Mouse (Mus musculus) liver, embryonic 13.5 days (tissue): Measurements from ENCODE around the gene Rpp25l. TPM values are rescaled to one million over a fixed set of nuclear protein-coding genes. Genes with fewer than 3 reads are reported as not detected.

Experiments
- ATAC-seq: fragments of 200-750 bp; cut with Nextera tagmentation; 2 replicates; pipeline ENCODE4 v1.8.0; 2017; ENCODE audit warnings: low read depth, mild to moderate bottlenecking, moderate number of reproducible peaks, moderate library complexity
- DNase-seq: peaks from one replicate; pipeline ENCODE4 v3.0.0; 2022
- H3K27ac ChIP-seq: fragments of 300-500 bp; sonication (generic); 2 replicates; pipeline ENCODE4 v1.5.1; 2015; ENCODE audit warnings: moderate library complexity, mild to moderate bottlenecking, inconsistent platforms
- H3K27me3 ChIP-seq: fragments of 300-500 bp; sonication (generic); 2 replicates; pipeline ENCODE4 v1.6.1; 2015; ENCODE audit warnings: mild to moderate bottlenecking, inconsistent platforms
- H3K36me3 ChIP-seq: fragments of 300-500 bp; sonication (generic); 2 replicates; pipeline ENCODE4 v1.6.1; 2015; ENCODE audit warnings: mild to moderate bottlenecking, inconsistent platforms
- H3K4me1 ChIP-seq: fragments of 300-500 bp; sonication (generic); replicated peaks from 2 replicates; pipeline ENCODE4 v1.6.1; 2015; ENCODE audit warnings: inconsistent platforms
- H3K4me2 ChIP-seq: fragments of 300-500 bp; sonication (generic); 2 replicates; pipeline ENCODE4 v1.6.1; 2015; ENCODE audit warnings: inconsistent platforms, mild to moderate bottlenecking, moderate library complexity
- H3K4me3 ChIP-seq: fragments of 300-500 bp; sonication (generic); replicated peaks from 2 replicates; pipeline ENCODE4 v1.5.1; 2015; ENCODE audit warnings: mild to moderate bottlenecking, inconsistent platforms
- H3K9ac ChIP-seq: fragments of 300-500 bp; sonication (generic); 2 replicates; pipeline ENCODE4 v1.6.1; 2015; ENCODE audit warnings: mild to moderate bottlenecking, inconsistent platforms
- H3K9me3 ChIP-seq: fragments of 300-500 bp; sonication (generic); replicated peaks from 2 replicates; pipeline ENCODE4 v1.6.1; 2016; ENCODE audit warnings: inconsistent platforms
- WGBS: fragments of 180-500 bp; shearing (Covaris S2); methylation state at CpG from one replicate; pipeline ENCODE4 v1.1.7; 2015; ENCODE audit not compliant: insufficient replicate concordance; 5-methylcytosine and 5-hydroxymethylcytosine counted together
- polyA plus RNA-seq: library from polyadenylated mRNA; unstranded; fragments of >200 nt; fragmentation: Nextera tagmentation; extraction: Ambion mirVana; gene quantifications from 2 replicates; pipeline ENCODE4 v1.2.1, GENCODE M21; 2015

Rpp25l gene
- polyA plus RNA-seq, 1 experiment from 2014 or later = 38.6 TPM

DNA sequence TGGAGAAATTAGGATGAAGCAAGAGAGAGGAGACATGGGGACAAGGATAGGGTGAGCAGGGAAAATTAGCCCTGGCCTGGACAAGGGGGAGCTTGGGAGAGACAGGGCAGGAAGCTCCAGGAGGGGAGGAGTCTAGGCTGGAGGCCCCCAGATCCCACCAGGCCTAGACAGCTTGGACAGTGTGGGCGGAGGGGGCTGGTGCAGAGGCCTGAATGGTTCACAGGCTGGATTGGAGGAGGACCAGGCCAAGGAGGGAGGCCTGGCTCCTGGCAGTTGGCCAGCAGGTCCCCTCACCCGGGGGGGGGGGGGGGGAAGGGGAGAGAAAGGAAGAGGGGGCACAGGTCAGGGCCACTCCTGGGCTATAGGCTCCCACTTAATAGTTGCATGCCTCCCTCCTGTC, 34.0 kb downstream of the Rpp25l start:
- no peaks in the 10 kb centered on the region for H3K4me1 ChIP-seq
- no peaks in the 10 kb centered on the region for H3K36me3 ChIP-seq
- H3K9me3 ChIP-seq = no peaks in the 10 kb centered on the region
- DNase-seq (no peak), ATAC-seq (no peak)
- peaks cover 62% of the 10 kb centered on the region for H3K27me3 ChIP-seq
- H3K9ac ChIP-seq = no peak overlapping the region
- no peak overlapping the region for H3K4me2 ChIP-seq
- H3K4me3 ChIP-seq = no peak overlapping the region
- no peak overlapping the region for H3K27ac ChIP-seq
- WGBS = 70% methylated on average over 1 of the region's 2 CpGs

GRCm38 (mm10) chr4:41678863-41679262, 34.5 kb downstream of the Rpp25l start:
- no peaks in the 10 kb centered on the region for H3K4me1 ChIP-seq
- H3K27me3 ChIP-seq = peaks cover 58% of the 10 kb centered on the region
- DNase-seq (no peak), ATAC-seq (no peak)
- WGBS = 57% methylated on average over 6 of the region's 6 CpGs
- no peaks in the 10 kb centered on the region for H3K36me3 ChIP-seq
- no peak overlapping the region for H3K4me2 ChIP-seq
- no peaks in the 10 kb centered on the region for H3K9me3 ChIP-seq
- H3K27ac ChIP-seq = no peak overlapping the region
- H3K4me3 ChIP-seq = no peak overlapping the region
- no peak overlapping the region for H3K9ac ChIP-seq

DNA sequence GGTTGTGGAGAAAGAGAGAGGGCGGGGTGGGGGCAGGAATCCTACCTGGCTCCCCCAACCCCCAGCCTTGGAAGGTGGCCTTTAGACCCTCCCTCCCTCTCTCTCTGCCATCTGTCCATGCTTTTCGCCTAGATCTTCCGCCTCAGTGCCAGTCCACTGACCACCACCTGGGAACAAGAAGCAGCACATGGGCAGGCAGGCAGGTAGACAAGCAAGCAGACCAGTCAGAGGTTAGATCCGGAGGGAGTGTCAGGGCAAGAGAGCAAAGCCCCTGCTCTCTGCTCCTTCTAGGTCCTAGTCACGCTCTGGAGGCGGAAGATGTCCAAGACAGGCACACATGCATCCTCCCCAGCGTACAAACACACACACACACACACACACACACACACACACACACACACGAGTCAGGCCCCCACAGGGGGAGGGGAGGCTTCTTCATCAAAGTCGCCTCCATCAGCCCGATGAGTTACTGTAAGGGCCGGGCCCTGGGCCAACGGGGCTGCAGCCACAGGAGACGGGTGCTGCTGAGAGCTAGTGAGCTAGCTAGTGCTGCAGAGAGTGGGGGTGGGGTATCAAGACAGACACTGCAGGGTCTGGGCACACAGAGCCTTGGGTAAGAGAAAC, 36.2 kb downstream of the Rpp25l start:
- Histone ChIP-seq H3K4me3 (no peak overlapping the region), H3K27ac (no peak overlapping the region), H3K27me3 (peaks cover 58% of the 10 kb centered on the region), H3K9me3 (no peaks in the 10 kb centered on the region), H3K4me2 (no peak overlapping the region), H3K4me1 (no peaks in the 10 kb centered on the region), H3K9ac (no peak overlapping the region), H3K36me3 (no peaks in the 10 kb centered on the region)
- ATAC-seq (no peak), DNase-seq (no peak)
- 44% methylated on average over 11 of the region's 13 CpGs for WGBS

GRCm38 (mm10) chr4:41676248-41677005, 36.9 kb downstream of the Rpp25l start:
- no peak for DNase-seq
- H3K27ac ChIP-seq = no peak overlapping the region
- ATAC-seq = no peak
- peaks cover 53% of the 10 kb centered on the region for H3K27me3 ChIP-seq
- no peaks in the 10 kb centered on the region for H3K4me1 ChIP-seq
- no peak overlapping the region for H3K4me2 ChIP-seq
- no peaks in the 10 kb centered on the region for H3K36me3 ChIP-seq
- H3K9ac ChIP-seq = no peak overlapping the region
- 36% methylated on average over 17 of the region's 17 CpGs for WGBS
- no peaks in the 10 kb centered on the region for H3K9me3 ChIP-seq
- H3K4me3 ChIP-seq = no peak overlapping the region

- Histone ChIP-seq H3K36me3 (no peaks in the 10 kb centered on the region), H3K27me3 (peaks cover 32% of the 10 kb centered on the region), H3K9ac (no peak overlapping the region), H3K9me3 (no peaks in the 10 kb centered on the region), H3K4me2 (no peak overlapping the region), H3K4me3 (no peak overlapping the region), H3K27ac (no peak overlapping the region), H3K4me1 (no peaks in the 10 kb centered on the region)
- WGBS = 63% methylated on average over 19 of the region's 19 CpGs
- ATAC-seq = no peak
- no peak for DNase-seq
Measured at GRCm38 (mm10) chr4:41673186-41673585, 40.1 kb downstream of the Rpp25l start.

DNA sequence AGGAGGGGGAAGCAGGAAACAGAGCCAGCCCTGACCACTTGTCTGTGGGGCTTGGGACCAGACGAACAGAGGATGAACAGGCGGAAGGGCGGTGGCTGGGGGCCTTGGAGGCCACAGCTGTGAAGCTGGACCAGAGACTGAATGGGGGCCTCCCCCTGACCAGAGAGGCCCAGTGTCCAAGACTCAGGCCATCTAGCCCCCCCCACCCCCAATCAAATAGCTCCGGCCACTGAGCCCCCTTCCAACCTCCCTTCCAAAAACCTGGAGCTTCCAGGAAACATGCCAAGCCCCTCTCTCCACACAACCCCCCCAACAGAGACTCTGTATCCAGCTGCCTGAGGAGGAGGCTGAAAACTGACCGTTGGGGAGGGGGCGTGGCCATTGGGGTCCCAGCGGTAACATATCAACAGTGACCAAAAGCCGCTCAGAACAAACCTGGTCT, 40.8 kb downstream of the Rpp25l start:
- DNase-seq (no peak), ATAC-seq (no peak)
- no peak overlapping the region for H3K4me3 ChIP-seq
- H3K27me3 ChIP-seq = peaks cover 26% of the 10 kb centered on the region
- no peak overlapping the region for H3K27ac ChIP-seq
- WGBS = 29% methylated on average over 8 of the region's 8 CpGs
- H3K4me2 ChIP-seq = no peak overlapping the region
- no peaks in the 10 kb centered on the region for H3K9me3 ChIP-seq
- H3K36me3 ChIP-seq = no peaks in the 10 kb centered on the region
- no peak overlapping the region for H3K9ac ChIP-seq
- H3K4me1 ChIP-seq = no peaks in the 10 kb centered on the region

- Histone ChIP-seq H3K27me3 (peaks cover 22% of the 10 kb centered on the region), H3K9me3 (no peaks in the 10 kb centered on the region), H3K36me3 (no peaks in the 10 kb centered on the region), H3K4me2 (no peak overlapping the region), H3K4me1 (no peaks in the 10 kb centered on the region), H3K27ac (no peak overlapping the region), H3K9ac (no peak overlapping the region), H3K4me3 (no peak overlapping the region)
- ATAC-seq (no peak), DNase-seq (no peak)
- 20% methylated on average over 8 of the region's 8 CpGs for WGBS
Measured at GRCm38 (mm10) chr4:41671963-41672480, 41.3 kb downstream of the Rpp25l start.

DNA sequence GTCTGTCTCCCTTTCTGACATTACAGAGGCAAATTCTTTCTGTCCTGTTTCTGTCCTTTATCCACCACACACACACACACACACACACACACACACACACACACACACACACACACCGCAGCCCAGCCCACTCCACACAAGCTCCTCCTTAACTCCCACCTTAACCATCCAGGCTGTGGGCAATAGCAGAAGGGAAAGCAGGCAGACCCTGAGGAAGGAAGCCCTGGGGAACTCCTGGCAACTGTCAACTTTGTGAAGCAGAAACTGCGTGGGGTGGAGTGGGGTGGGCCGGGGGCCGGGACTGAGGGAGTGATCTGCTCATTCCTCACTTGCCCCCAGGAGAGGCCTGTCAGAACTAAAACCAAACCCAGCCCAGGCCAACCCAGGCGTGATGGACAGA, 41.8 kb downstream of the Rpp25l start:
- Histone ChIP-seq H3K36me3 (no peaks in the 10 kb centered on the region), H3K9ac (no peak overlapping the region)
- no peak for DNase-seq

DNA sequence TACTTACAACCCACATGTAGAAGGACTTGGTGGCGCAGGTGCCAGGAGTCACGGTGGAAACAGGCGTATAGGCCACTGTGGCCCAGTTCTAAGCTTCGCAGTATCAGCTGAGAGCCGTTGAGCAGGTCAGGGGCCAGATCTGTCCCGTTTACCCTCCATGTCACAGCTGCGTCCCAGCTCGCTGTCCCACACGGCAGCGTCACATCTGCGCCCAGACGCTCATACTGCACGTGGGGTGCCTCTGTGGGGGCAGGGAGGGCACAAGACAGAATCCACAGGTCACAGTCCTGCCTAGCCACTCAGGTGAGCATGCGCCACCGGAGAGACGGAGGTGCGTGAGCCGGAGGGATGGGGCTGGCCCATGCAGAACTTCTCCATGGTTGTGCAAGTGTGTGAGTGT, 42.5 kb downstream of the Rpp25l start:
- H3K9me3 ChIP-seq = no peaks in the 10 kb centered on the region
- 69% methylated on average over 18 of the region's 18 CpGs for WGBS
- H3K4me1 ChIP-seq = no peaks in the 10 kb centered on the region
- H3K27me3 ChIP-seq = peaks cover 22% of the 10 kb centered on the region; the same call in 1 of the 2 replicates
- ATAC-seq = no peak
- H3K27ac ChIP-seq = no peak overlapping the region
- H3K36me3 ChIP-seq = no peaks in the 10 kb centered on the region
- DNase-seq = no peak
- H3K4me3 ChIP-seq = no peak overlapping the region
- H3K4me2 ChIP-seq = no peak overlapping the region
- H3K9ac ChIP-seq = no peak overlapping the region

More for the DNA sequence above, 41.8 kb downstream of the Rpp25l start:
- H3K9me3 ChIP-seq = no peaks in the 10 kb centered on the region
- no peak overlapping the region for H3K4me3 ChIP-seq
- H3K27me3 ChIP-seq = peaks cover 22% of the 10 kb centered on the region; the same call in 1 of the 2 replicates
- no peak for ATAC-seq
- H3K4me2 ChIP-seq = no peak overlapping the region
- H3K4me1 ChIP-seq = no peaks in the 10 kb centered on the region
- WGBS = 31% methylated on average over 5 of the region's 5 CpGs
- no peak overlapping the region for H3K27ac ChIP-seq

GRCm38 (mm10) chr4:41666646-41667045, 46.7 kb downstream of the Rpp25l start:
- no peak overlapping the region for H3K4me3 ChIP-seq
- H3K36me3 ChIP-seq = no peaks in the 10 kb centered on the region
- H3K4me2 ChIP-seq = no peak overlapping the region
- peaks cover 11% of the 10 kb centered on the region; the same call in 1 of the 2 replicates for H3K4me1 ChIP-seq
- H3K27ac ChIP-seq = no peak overlapping the region
- ATAC-seq (no peak), DNase-seq (no peak)
- no peak overlapping the region for H3K9ac ChIP-seq
- peaks cover 37% of the 10 kb centered on the region; the same call in 1 of the 2 replicates for H3K27me3 ChIP-seq
- WGBS = 73% methylated on average over 11 of the region's 11 CpGs
- no peaks in the 10 kb centered on the region for H3K9me3 ChIP-seq

DNA sequence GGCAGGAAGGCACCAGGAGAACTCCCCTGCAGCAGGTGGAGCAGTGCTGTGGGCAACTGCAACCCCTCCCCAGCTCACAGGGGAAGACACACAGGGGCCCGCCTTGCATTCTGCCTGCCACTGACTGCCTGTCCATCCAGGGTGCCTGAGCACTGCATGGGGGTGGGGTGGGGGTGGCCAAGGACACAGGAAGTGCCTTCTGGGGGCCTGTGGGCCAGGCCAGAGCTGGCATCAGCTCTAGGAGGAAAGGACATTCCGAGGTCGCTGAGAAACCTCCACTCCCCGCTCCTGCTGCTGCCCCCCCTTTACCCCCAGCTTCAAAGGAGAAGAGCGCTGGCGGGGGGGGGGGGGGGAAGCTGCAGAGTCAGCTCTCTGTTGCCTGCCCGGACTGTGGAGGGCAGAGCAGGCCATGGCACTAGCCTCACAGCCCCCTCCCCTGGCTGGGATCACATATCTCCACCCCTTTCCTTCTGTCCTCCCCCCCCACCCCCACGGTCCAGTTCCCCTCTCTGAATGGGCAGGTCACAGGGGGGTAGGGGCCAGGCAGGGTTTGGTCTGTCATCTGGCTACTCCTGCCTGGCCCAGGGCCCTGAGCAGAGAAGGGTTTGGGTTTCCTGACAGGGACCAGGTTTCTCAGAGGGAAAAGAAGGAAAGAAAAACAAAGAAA, 48.2 kb downstream of the Rpp25l start:
- 21% methylated on average over 5 of the region's 8 CpGs for WGBS
- DNase-seq (no peak), ATAC-seq (no peak)

More for the DNA sequence above, 48.2 kb downstream of the Rpp25l start:
- Histone ChIP-seq H3K27me3 (peaks cover 39% of the 10 kb centered on the region; the same call in 1 of the 2 replicates), H3K9me3 (no peaks in the 10 kb centered on the region), H3K4me3 (no peak overlapping the region), H3K9ac (no peak overlapping the region), H3K36me3 (no peaks in the 10 kb centered on the region), H3K27ac (no peak overlapping the region), H3K4me1 (peaks cover 15% of the 10 kb centered on the region), H3K4me2 (no peak overlapping the region)
